Mouse (Mus musculus): ENCODE measurements around the gene Rpl12.

DNA sequence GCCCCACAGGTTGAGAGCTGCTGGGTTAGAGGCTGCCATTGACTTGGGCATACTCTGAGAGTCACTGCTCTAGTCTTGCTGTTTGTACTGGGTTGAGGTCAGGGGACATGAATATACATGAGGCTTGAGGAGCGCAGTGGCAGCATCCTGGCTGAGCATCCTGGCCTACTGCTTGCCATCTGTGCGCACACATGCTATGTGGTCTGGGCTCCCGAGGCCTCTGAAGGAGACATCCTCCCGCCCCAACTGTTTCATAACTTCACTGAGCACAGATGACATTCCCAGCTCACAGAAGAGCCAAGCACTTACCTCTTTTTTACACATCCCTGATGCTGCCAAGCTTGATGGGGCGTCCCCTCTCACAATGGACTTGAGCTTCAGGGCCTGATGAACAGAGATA is 53.5 kb downstream of the Rpl12 start:
- TF ChIP-seq CTCF (IDR thresholded peaks at IDR 0.05; ENCODE audit: borderline replicate concordance, extremely low read depth, insufficient read depth, insufficient read length) = no peak
- no peak for TF ChIP-seq POLR2A (IDR thresholded peaks at IDR 0.05; ENCODE audit: borderline replicate concordance, extremely low read depth, insufficient read depth, insufficient read length, poor library complexity, severe bottlenecking)
